Mouse (Mus musculus): ENCODE results near the gene Fhit. TPM values are rescaled to one million over a fixed set of nuclear protein-coding genes. Genes with fewer than 3 reads are reported as not detected.

Fhit gene
- polyA plus RNA-seq, 1 experiment from 2014 or later = 5.9 TPM

- H3K9me3 ChIP-seq = no peaks in the 10 kb centered on the region
- no peak overlapping the region for H3K27ac ChIP-seq
- no peak for ATAC-seq (ENCODE audit: insufficient number of reproducible peaks, insufficient read depth, low FRiP score, low TSS enrichment)
- 35% methylated on average over 5 of the region's 5 CpGs for WGBS
- H3K4me2 ChIP-seq (replicated peaks) = no peak overlapping the region
- H3K36me3 ChIP-seq = no peaks in the 10 kb centered on the region
- no peaks in the 10 kb centered on the region for H3K4me1 ChIP-seq
- no peaks in the 10 kb centered on the region for H3K27me3 ChIP-seq
- no peak overlapping the region for H3K9ac ChIP-seq
- H3K4me3 ChIP-seq = no peak overlapping the region
Observed at GRCm38 (mm10) chr14:9597460-9597977, 1564.3 kb downstream of the Fhit start.

DNA sequence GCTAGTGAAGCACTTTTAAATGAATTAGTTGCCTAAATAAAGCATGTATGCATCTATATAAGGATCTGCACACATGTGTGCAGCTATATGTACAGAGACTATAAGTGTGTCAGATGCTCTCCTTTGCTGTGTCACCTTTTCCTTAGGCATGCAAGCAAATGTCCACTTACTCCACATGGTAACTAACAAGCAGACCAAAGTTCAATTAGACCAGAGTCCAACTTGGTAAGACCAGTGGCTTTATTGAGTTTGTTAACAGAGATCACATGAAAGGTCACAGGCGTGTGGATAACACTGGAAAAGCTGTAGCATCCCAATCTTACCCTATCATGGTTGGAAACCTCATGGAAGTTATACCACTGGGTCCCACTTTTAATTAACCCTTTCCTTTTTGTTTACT is 1572.7 kb downstream of the Fhit start:
- no peak overlapping the region for H3K4me3 ChIP-seq
- H3K4me2 ChIP-seq (replicated peaks) = no peak overlapping the region
- H3K9ac ChIP-seq = no peak overlapping the region
- 82% methylated on average over 1 of the region's 1 CpGs for WGBS
- no peak overlapping the region for H3K27ac ChIP-seq
- H3K9me3 ChIP-seq = no peaks in the 10 kb centered on the region
- H3K4me1 ChIP-seq = no peaks in the 10 kb centered on the region
- no peak for ATAC-seq (ENCODE audit: insufficient number of reproducible peaks, insufficient read depth, low FRiP score, low TSS enrichment)
- H3K36me3 ChIP-seq = no peaks in the 10 kb centered on the region
- no peaks in the 10 kb centered on the region for H3K27me3 ChIP-seq

GRCm38 (mm10) chr14:9587900-9588299 is 1573.9 kb downstream of the Fhit start:
- Histone ChIP-seq H3K9ac (no peak overlapping the region), H3K27ac (no peak overlapping the region), H3K4me3 (no peak overlapping the region), H3K27me3 (no peaks in the 10 kb centered on the region), H3K36me3 (no peaks in the 10 kb centered on the region), H3K4me1 (peaks cover 4% of the 10 kb centered on the region; the same call in 1 of the 2 replicates), H3K9me3 (no peaks in the 10 kb centered on the region), H3K4me2 (replicated peaks) (no peak overlapping the region)
- 94% methylated on average over 4 of the region's 4 CpGs for WGBS
- no peak for ATAC-seq (ENCODE audit: insufficient number of reproducible peaks, insufficient read depth, low FRiP score, low TSS enrichment)

DNA sequence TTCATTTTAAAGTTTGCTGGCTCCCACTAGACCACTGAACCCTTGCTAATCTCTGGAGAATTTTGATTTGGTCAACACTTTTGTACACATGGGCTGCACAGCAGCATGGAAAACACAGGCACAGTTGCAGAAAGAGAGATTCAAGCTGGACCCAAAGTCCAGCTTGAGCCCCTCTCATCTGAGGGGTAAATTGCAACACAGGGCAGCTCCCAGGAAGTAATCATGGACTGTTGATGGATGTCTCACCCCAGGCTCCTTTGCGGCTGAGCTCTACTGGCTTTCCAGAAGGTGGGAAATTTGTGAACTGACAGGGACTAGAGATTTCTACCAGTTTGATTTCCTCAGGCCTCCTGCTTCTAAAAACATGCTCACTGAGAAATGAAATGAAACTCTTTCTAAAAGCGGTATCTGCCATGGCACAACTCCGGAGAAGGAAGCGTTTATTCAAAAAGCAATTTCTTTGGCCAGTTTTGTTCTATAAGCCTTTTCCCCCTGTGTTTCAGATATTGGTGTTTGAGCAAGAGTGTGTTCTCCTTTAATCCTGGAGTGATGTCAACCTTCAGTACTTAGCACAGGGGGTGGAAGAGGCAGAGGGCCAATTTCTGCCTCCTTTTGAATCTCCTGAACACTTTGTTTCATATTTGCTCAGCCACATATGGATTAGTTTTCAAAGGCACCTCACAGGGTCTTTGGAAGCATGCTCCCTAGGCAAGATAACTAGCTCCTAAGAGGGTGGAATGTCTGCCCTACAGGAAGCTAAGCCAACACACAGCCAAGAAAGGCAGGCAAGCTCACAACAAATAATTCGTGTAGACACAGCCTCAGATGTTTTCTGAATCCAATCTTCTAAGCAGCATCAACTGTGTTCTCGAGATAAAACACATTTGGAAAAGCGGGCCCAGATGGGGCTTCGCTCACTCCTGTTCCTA is 1578.3 kb downstream of the Fhit start:
- H3K27me3 ChIP-seq = no peaks in the 10 kb centered on the region
- H3K27ac ChIP-seq = no peak overlapping the region
- no peaks in the 10 kb centered on the region for H3K36me3 ChIP-seq
- H3K9me3 ChIP-seq = no peaks in the 10 kb centered on the region
- no peak for ATAC-seq (ENCODE audit: insufficient number of reproducible peaks, insufficient read depth, low FRiP score, low TSS enrichment)
- WGBS = 82% methylated on average over 8 of the region's 8 CpGs
- H3K4me1 ChIP-seq = peaks cover 4% of the 10 kb centered on the region; the same call in 1 of the 2 replicates
- no peak overlapping the region for H3K4me2 ChIP-seq (replicated peaks)
- no peak overlapping the region for H3K9ac ChIP-seq
- no peak overlapping the region for H3K4me3 ChIP-seq

- Histone ChIP-seq H3K36me3 (no peaks in the 10 kb centered on the region), H3K9me3 (no peaks in the 10 kb centered on the region), H3K9ac (no peak overlapping the region), H3K4me2 (replicated peaks) (no peak overlapping the region), H3K27ac (no peak overlapping the region), H3K4me1 (peaks cover 8% of the 10 kb centered on the region; the same call in 1 of the 2 replicates), H3K27me3 (no peaks in the 10 kb centered on the region), H3K4me3 (no peak overlapping the region)
- no peak for ATAC-seq (ENCODE audit: insufficient number of reproducible peaks, insufficient read depth, low FRiP score, low TSS enrichment)
- 70% methylated on average over 5 of the region's 5 CpGs for WGBS
Observed at GRCm38 (mm10) chr14:9556333-9556732, 1605.5 kb downstream of the Fhit start.

- Histone ChIP-seq H3K9ac (no peak overlapping the region), H3K27ac (0 out of 2 replicates have a peak overlapping the region, but pooled peaks have one; percentile 6), H3K4me3 (no peak overlapping the region), H3K4me2 (replicated peaks) (no peak overlapping the region), H3K4me1 (peaks cover 8% of the 10 kb centered on the region; the same call in 1 of the 2 replicates), H3K36me3 (no peaks in the 10 kb centered on the region), H3K9me3 (no peaks in the 10 kb centered on the region), H3K27me3 (no peaks in the 10 kb centered on the region)
- ATAC-seq (ENCODE audit: insufficient number of reproducible peaks, insufficient read depth, low FRiP score, low TSS enrichment) = no peak
- WGBS = 17% methylated on average over 6 of the region's 6 CpGs
Observed at GRCm38 (mm10) chr14:9555807-9556206, 1606.0 kb downstream of the Fhit start.

DNA sequence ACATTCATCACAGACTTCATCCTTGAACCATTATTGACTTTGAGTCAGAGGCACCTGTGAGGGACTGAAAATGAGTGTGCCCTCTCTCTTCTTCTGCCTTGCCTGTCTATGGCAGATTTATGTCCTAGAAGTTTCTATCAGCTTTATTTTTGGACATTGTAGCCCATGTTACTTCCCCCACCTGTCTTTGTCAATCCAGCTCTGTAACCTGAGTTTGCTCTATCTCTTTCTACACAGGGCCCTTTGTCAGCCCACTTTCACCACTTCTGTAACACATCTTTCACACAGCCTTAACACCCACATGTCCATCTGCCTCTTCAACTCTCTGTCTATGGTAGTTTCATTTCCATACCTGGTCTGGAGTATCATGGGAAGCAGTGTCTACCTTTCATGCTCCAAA is 1609.7 kb downstream of the Fhit start:
- Histone ChIP-seq H3K9me3 (no peaks in the 10 kb centered on the region), H3K27me3 (no peaks in the 10 kb centered on the region), H3K9ac (no peak overlapping the region), H3K4me1 (peaks cover 8% of the 10 kb centered on the region; the same call in 1 of the 2 replicates), H3K36me3 (no peaks in the 10 kb centered on the region), H3K4me2 (replicated peaks) (no peak overlapping the region), H3K4me3 (no peak overlapping the region), H3K27ac (no peak overlapping the region)
- no peak for ATAC-seq (ENCODE audit: insufficient number of reproducible peaks, insufficient read depth, low FRiP score, low TSS enrichment)

- Histone ChIP-seq H3K27ac (no peak overlapping the region), H3K27me3 (no peaks in the 10 kb centered on the region), H3K9me3 (no peaks in the 10 kb centered on the region), H3K36me3 (no peaks in the 10 kb centered on the region), H3K9ac (no peak overlapping the region), H3K4me1 (no peaks in the 10 kb centered on the region), H3K4me3 (no peak overlapping the region), H3K4me2 (replicated peaks) (no peak overlapping the region)
- ATAC-seq (ENCODE audit: insufficient number of reproducible peaks, insufficient read depth, low FRiP score, low TSS enrichment) = no peak
- 63% methylated on average over 1 of the region's 1 CpGs for WGBS
Observed at GRCm38 (mm10) chr14:9547952-9548351, 1613.9 kb downstream of the Fhit start.

- no peaks in the 10 kb centered on the region for H3K36me3 ChIP-seq
- H3K4me3 ChIP-seq = no peak overlapping the region
- no peak overlapping the region for H3K27ac ChIP-seq
- no peaks in the 10 kb centered on the region for H3K4me1 ChIP-seq
- H3K4me2 ChIP-seq (replicated peaks) = no peak overlapping the region
- no peak overlapping the region for H3K9ac ChIP-seq
- ATAC-seq (ENCODE audit: insufficient number of reproducible peaks, insufficient read depth, low FRiP score, low TSS enrichment) = 0 out of 2 replicates have a peak, but pooled peaks have one; percentile 6
- H3K27me3 ChIP-seq = no peaks in the 10 kb centered on the region
- WGBS = 73% methylated on average over 3 of the region's 3 CpGs
- H3K9me3 ChIP-seq = no peaks in the 10 kb centered on the region
Observed at GRCm38 (mm10) chr14:9544364-9544763, 1617.5 kb downstream of the Fhit start.

GRCm38 (mm10) chr14:9535491-9535890 is 1626.3 kb downstream of the Fhit start:
- Histone ChIP-seq H3K4me3 (no peak overlapping the region), H3K4me1 (no peaks in the 10 kb centered on the region), H3K27ac (no peak overlapping the region), H3K36me3 (no peaks in the 10 kb centered on the region), H3K9me3 (no peaks in the 10 kb centered on the region), H3K4me2 (replicated peaks) (no peak overlapping the region), H3K27me3 (no peaks in the 10 kb centered on the region), H3K9ac (no peak overlapping the region)
- no peak for ATAC-seq (ENCODE audit: insufficient number of reproducible peaks, insufficient read depth, low FRiP score, low TSS enrichment)
- WGBS = 53% methylated on average over 6 of the region's 6 CpGs

DNA sequence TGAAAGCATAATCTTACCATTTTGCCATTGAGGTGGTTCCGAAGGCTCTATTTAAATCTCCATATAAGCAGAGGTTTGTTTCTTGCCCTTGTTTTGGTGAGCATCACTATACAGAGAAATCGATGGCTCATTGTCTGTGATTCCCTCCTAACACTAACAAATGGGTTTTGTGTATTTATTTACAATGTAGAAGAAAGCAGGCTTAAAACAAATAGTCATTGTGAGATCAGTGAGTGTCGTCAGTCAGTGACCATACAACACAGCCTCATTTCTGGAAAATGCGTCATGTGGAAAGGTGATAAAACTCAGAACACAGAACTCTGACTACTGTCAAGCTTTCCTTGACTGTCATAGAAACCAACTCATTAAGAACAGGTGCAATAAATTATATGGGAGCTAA is 1632.6 kb downstream of the Fhit start:
- no peak overlapping the region for H3K9ac ChIP-seq
- no peaks in the 10 kb centered on the region for H3K36me3 ChIP-seq
- H3K27ac ChIP-seq = no peak overlapping the region
- ATAC-seq (ENCODE audit: insufficient number of reproducible peaks, insufficient read depth, low FRiP score, low TSS enrichment) = no peak
- H3K4me1 ChIP-seq = no peaks in the 10 kb centered on the region
- no peak overlapping the region for H3K4me2 ChIP-seq (replicated peaks)
- no peak overlapping the region for H3K4me3 ChIP-seq
- no peaks in the 10 kb centered on the region for H3K27me3 ChIP-seq
- H3K9me3 ChIP-seq = no peaks in the 10 kb centered on the region
- whole genome bisulfite sequencing = 83% methylated on average over 4 of the region's 4 CpGs

DNA sequence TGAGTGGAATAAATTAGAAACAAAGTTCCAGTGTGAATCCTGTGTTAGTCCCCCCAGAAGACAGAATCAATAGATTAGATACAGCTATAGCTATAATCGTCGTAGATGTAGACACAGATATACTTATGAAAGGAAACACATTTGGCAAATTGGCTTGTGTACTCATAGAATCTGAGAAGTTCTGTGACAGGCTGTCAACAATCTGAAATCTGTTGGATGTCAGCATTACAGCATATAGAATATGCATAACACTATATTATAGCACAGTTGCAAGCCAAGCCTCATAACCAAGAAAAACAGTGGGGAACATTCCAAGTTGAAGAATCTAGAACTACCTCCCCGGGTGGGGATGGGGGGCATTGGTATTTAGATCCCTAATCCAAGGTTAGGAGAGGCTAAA is 1635.7 kb downstream of the Fhit start:
- H3K4me2 ChIP-seq (replicated peaks) = no peak overlapping the region
- 92% methylated on average over 3 of the region's 3 CpGs for WGBS

More for the DNA sequence above, 1635.7 kb downstream of the Fhit start:
- ATAC-seq (ENCODE audit: insufficient number of reproducible peaks, insufficient read depth, low FRiP score, low TSS enrichment) = no peak
- H3K27ac ChIP-seq = no peak overlapping the region
- no peaks in the 10 kb centered on the region for H3K36me3 ChIP-seq
- H3K9ac ChIP-seq = no peak overlapping the region
- no peaks in the 10 kb centered on the region for H3K4me1 ChIP-seq
- no peak overlapping the region for H3K4me3 ChIP-seq
- no peaks in the 10 kb centered on the region for H3K9me3 ChIP-seq
- H3K27me3 ChIP-seq = no peaks in the 10 kb centered on the region

Data from embryonic facial prominence, embryonic 12.5 days (tissue).